Mouse (Mus musculus): ENCODE results near the gene Grin1. TPM values are rescaled to one million over a fixed set of nuclear protein-coding genes. Genes with fewer than 3 reads are reported as not detected.

The Grin1 gene
- polyA plus RNA-seq, 1 experiment = 286 TPM

GRCm38 (mm10) chr2:25304657-25305541 is 14.1 kb downstream of the Grin1 start:
- peak overlapping the region; percentile 19 for H3K4me3 ChIP-seq (ENCODE audit: insufficient read depth, low read depth, low read length)
- H3K27ac ChIP-seq (ENCODE audit: insufficient read depth, low read depth, low read length) = no peak overlapping the region
- 8% methylated on average over 45 of the region's 45 CpGs for WGBS

GRCm38 (mm10) chr2:25303931-25304656 is 14.9 kb downstream of the Grin1 start:
- TF ChIP-seq CTCF (IDR thresholded peaks at IDR 0.05; ENCODE audit: insufficient read depth, low read depth, low read length) = no peak
- TF ChIP-seq POLR2A (IDR thresholded peaks at IDR 0.05; ENCODE audit: insufficient read depth, low read depth, low read length) = no peak
- H3K4me1 ChIP-seq (ENCODE audit: control insufficient read depth, insufficient read depth, low read length) = peaks cover 9% of the 10 kb centered on the region
- no peak overlapping the region for H3K27ac ChIP-seq (ENCODE audit: insufficient read depth, low read depth, low read length)
- 66% methylated on average over 7 of the region's 7 CpGs for WGBS
- no peak overlapping the region for H3K4me3 ChIP-seq (ENCODE audit: insufficient read depth, low read depth, low read length)

More at GRCm38 (mm10) chr2:25304657-25305541, 14.1 kb downstream of the Grin1 start:
- peaks cover 9% of the 10 kb centered on the region for H3K4me1 ChIP-seq (ENCODE audit: control insufficient read depth, insufficient read depth, low read length)
- TF ChIP-seq CTCF (IDR thresholded peaks at IDR 0.05; ENCODE audit: insufficient read depth, low read depth, low read length) (no peak), POLR2A (IDR thresholded peaks at IDR 0.05; ENCODE audit: insufficient read depth, low read depth, low read length) (no peak)

GRCm38 (mm10) chr2:25303452-25303851 is 15.5 kb downstream of the Grin1 start:
- H3K27ac ChIP-seq (ENCODE audit: insufficient read depth, low read depth, low read length) = no peak overlapping the region
- 74% methylated on average over 3 of the region's 3 CpGs for WGBS
- no peak overlapping the region for H3K4me3 ChIP-seq (ENCODE audit: insufficient read depth, low read depth, low read length)
- peaks cover 9% of the 10 kb centered on the region for H3K4me1 ChIP-seq (ENCODE audit: control insufficient read depth, insufficient read depth, low read length)
- TF ChIP-seq CTCF (IDR thresholded peaks at IDR 0.05; ENCODE audit: insufficient read depth, low read depth, low read length) (no peak), POLR2A (IDR thresholded peaks at IDR 0.05; ENCODE audit: insufficient read depth, low read depth, low read length) (no peak)

- peaks cover 32% of the 10 kb centered on the region for H3K4me1 ChIP-seq (ENCODE audit: control insufficient read depth, insufficient read depth, low read length)
- H3K27ac ChIP-seq (ENCODE audit: insufficient read depth, low read depth, low read length) = no peak overlapping the region
- H3K4me3 ChIP-seq (ENCODE audit: insufficient read depth, low read depth, low read length) = no peak overlapping the region
- TF ChIP-seq POLR2A (IDR thresholded peaks at IDR 0.05; ENCODE audit: insufficient read depth, low read depth, low read length) (no peak), CTCF (IDR thresholded peaks at IDR 0.05; ENCODE audit: insufficient read depth, low read depth, low read length) (no peak)
- 79% methylated on average over 10 of the region's 10 CpGs for WGBS
These were observed 20.9 kb downstream of the Grin1 start for GRCm38 (mm10) chr2:25298046-25298445.

GRCm38 (mm10) chr2:25297093-25297492 is 21.9 kb downstream of the Grin1 start:
- WGBS = 67% methylated on average over 8 of the region's 8 CpGs
- Histone ChIP-seq H3K27ac (ENCODE audit: insufficient read depth, low read depth, low read length) (no peak overlapping the region), H3K4me1 (ENCODE audit: control insufficient read depth, insufficient read depth, low read length) (peaks cover 41% of the 10 kb centered on the region), H3K4me3 (ENCODE audit: insufficient read depth, low read depth, low read length) (no peak overlapping the region)
- TF ChIP-seq POLR2A (IDR thresholded peaks at IDR 0.05; ENCODE audit: insufficient read depth, low read depth, low read length) (no peak), CTCF (IDR thresholded peaks at IDR 0.05; ENCODE audit: insufficient read depth, low read depth, low read length) (no peak)

GRCm38 (mm10) chr2:25293706-25294105 is 25.3 kb downstream of the Grin1 start:
- Histone ChIP-seq H3K4me3 (ENCODE audit: insufficient read depth, low read depth, low read length) (no peak overlapping the region), H3K4me1 (ENCODE audit: control insufficient read depth, insufficient read depth, low read length) (peaks cover 75% of the 10 kb centered on the region), H3K27ac (ENCODE audit: insufficient read depth, low read depth, low read length) (no peak overlapping the region)
- 67% methylated on average over 9 of the region's 9 CpGs for WGBS
- no peak for TF ChIP-seq CTCF (IDR thresholded peaks at IDR 0.05; ENCODE audit: insufficient read depth, low read depth, low read length)
- no peak for TF ChIP-seq POLR2A (IDR thresholded peaks at IDR 0.05; ENCODE audit: insufficient read depth, low read depth, low read length)

- Histone ChIP-seq H3K4me1 (ENCODE audit: control insufficient read depth, insufficient read depth, low read length) (peaks cover 81% of the 10 kb centered on the region), H3K4me3 (ENCODE audit: insufficient read depth, low read depth, low read length) (0 out of 2 replicates have a peak overlapping the region, but pooled peaks have one; percentile 7), H3K27ac (ENCODE audit: insufficient read depth, low read depth, low read length) (peak overlapping the region; percentile 6; the same call in 1 of the 2 replicates)
- TF ChIP-seq CTCF (IDR thresholded peaks at IDR 0.05; ENCODE audit: insufficient read depth, low read depth, low read length) (peak; percentile 78), POLR2A (IDR thresholded peaks at IDR 0.05; ENCODE audit: insufficient read depth, low read depth, low read length) (0 out of 2 replicates have a peak, but pooled peaks have one; percentile 13)
- WGBS = 0% methylated on average over 1 of the region's 1 CpGs
These were observed 26.1 kb downstream of the Grin1 start for GRCm38 (mm10) chr2:25292856-25293255.

- peak overlapping the region; percentile 7; the same call in 1 of the 2 replicates for H3K4me3 ChIP-seq (ENCODE audit: insufficient read depth, low read depth, low read length)
- H3K4me1 ChIP-seq (ENCODE audit: control insufficient read depth, insufficient read depth, low read length) = peaks cover 81% of the 10 kb centered on the region
- 5% methylated on average over 40 of the region's 43 CpGs for WGBS
- no peak for TF ChIP-seq POLR2A (IDR thresholded peaks at IDR 0.05; ENCODE audit: insufficient read depth, low read depth, low read length)
- no peak for TF ChIP-seq CTCF (IDR thresholded peaks at IDR 0.05; ENCODE audit: insufficient read depth, low read depth, low read length)
- H3K27ac ChIP-seq (ENCODE audit: insufficient read depth, low read depth, low read length) = peak overlapping the region; percentile 34; the same call in 1 of the 2 replicates
These were observed 26.9 kb downstream of the Grin1 start for GRCm38 (mm10) chr2:25292054-25292544.

All from olfactory bulb, adult 2 months (tissue).